Mouse (Mus musculus): ENCODE data around the gene Galnt14. TPM values are rescaled to one million over a fixed set of nuclear protein-coding genes. Genes with fewer than 3 reads are reported as not detected.

The Galnt14 gene
- polyA plus RNA-seq, 1 experiment, result not detected

DNA sequence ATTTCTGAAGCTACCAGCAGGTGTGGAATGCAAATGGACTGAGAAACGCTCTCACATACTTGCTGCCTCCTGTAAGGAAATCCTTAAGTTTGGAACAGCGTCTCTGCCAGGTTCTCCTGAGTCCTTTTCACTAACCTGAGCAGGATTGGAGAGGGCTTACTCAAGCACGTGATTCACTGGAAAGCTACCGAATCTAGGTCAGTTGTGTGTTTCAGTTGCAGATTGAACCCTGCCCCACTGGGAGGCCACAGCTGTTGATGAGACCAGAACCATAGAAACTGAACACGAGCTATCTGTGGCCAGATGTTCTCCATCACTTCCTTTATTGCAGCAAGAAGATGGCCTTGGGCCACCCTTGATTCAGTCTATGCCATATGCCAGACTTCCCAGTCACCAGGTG is 38.3 kb downstream of the Galnt14 start:
- Histone ChIP-seq H3K4me1 (ENCODE audit: control insufficient read depth, insufficient read depth, low read length) (no peaks in the 10 kb centered on the region), H3K4me3 (replicated peaks; ENCODE audit: extremely low read depth, low read depth, low read length) (no peak overlapping the region)
- TF ChIP-seq CTCF (IDR thresholded peaks at IDR 0.05; ENCODE audit: insufficient read depth, low read length) (no peak), POLR2A (IDR thresholded peaks at IDR 0.05; ENCODE audit: borderline replicate concordance, extremely low read depth, low read depth, low read length) (no peak)
- 69% methylated on average over 5 of the region's 5 CpGs for WGBS
- DNase-seq, result no peak

DNA sequence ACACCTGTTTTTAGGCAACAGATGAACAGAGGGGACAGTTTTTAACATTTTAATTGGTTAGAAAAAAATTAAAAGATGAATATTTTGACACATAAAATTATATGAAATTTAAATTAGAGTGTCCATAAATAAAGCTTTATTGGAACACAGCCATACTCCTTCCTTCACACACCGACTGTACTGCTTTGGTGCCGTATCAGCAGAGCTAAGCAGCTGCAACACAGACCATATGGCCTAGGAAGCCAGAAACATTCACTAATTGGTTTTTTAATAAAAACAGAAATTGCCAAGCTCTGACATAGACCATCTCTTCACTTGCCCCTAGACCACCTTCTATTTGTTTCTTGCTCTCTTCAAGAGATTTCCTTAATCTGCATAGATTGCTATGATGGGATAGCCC is 40.2 kb downstream of the Galnt14 start:
- H3K4me3 ChIP-seq (replicated peaks; ENCODE audit: extremely low read depth, low read depth, low read length), result no peak overlapping the region
- 80% methylated on average over 2 of the region's 2 CpGs for WGBS
- DNase-seq, result no peak
- TF ChIP-seq CTCF (IDR thresholded peaks at IDR 0.05; ENCODE audit: insufficient read depth, low read length), result no peak
- no peak for TF ChIP-seq POLR2A (IDR thresholded peaks at IDR 0.05; ENCODE audit: borderline replicate concordance, extremely low read depth, low read depth, low read length)
- H3K4me1 ChIP-seq (ENCODE audit: control insufficient read depth, insufficient read depth, low read length), result no peaks in the 10 kb centered on the region

DNA sequence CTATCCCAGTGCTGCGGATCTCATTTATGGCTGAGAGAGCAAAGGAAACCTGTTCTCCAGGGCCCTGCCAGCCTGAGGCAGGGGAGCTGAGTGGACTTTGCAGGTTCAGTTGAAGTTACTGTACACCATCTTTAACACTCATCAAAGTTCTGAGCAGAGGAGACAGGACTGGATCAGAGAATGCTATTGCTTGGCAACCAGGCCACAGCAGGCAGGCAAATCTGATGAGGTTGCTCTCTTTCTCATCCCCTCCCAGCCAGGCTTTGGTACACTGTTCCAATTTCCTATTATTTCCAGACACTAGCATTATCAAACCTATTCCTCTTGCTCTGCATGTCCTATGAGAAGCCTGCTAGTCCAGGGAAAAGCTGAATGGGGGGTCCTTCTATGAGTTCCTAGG is 41.3 kb downstream of the Galnt14 start:
- Histone ChIP-seq H3K4me1 (ENCODE audit: control insufficient read depth, insufficient read depth, low read length) (no peaks in the 10 kb centered on the region), H3K4me3 (replicated peaks; ENCODE audit: extremely low read depth, low read depth, low read length) (no peak overlapping the region)
- WGBS, result 76% methylated on average over 1 of the region's 1 CpGs
- no peak for DNase-seq
- TF ChIP-seq POLR2A (IDR thresholded peaks at IDR 0.05; ENCODE audit: borderline replicate concordance, extremely low read depth, low read depth, low read length) (no peak), CTCF (IDR thresholded peaks at IDR 0.05; ENCODE audit: insufficient read depth, low read length) (no peak)

DNA sequence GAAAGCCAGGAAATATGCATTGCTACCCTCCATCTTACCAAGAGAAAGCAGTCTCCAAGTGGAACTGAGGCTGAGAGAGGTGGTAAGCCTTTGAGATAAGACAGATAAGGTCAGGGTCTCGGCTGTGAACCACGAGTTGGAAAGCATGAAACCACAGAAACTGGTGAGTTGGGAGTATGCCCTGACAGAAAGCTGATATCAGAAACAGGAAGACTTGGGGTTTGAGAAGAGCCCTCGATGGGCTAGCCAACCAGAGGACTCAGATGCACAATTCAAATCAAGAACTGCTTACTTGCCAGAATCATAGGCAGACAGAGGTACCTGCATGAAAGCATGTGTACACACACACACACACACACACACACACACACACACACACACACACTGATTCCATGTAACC is 47.0 kb downstream of the Galnt14 start:
- WGBS, result 49% methylated on average over 3 of the region's 3 CpGs
- TF ChIP-seq CTCF (IDR thresholded peaks at IDR 0.05; ENCODE audit: insufficient read depth, low read length), result no peak
- TF ChIP-seq POLR2A (IDR thresholded peaks at IDR 0.05; ENCODE audit: borderline replicate concordance, extremely low read depth, low read depth, low read length), result no peak
- Histone ChIP-seq H3K4me1 (ENCODE audit: control insufficient read depth, insufficient read depth, low read length) (no peaks in the 10 kb centered on the region), H3K4me3 (replicated peaks; ENCODE audit: extremely low read depth, low read depth, low read length) (no peak overlapping the region)
- DNase-seq, result no peak

DNA sequence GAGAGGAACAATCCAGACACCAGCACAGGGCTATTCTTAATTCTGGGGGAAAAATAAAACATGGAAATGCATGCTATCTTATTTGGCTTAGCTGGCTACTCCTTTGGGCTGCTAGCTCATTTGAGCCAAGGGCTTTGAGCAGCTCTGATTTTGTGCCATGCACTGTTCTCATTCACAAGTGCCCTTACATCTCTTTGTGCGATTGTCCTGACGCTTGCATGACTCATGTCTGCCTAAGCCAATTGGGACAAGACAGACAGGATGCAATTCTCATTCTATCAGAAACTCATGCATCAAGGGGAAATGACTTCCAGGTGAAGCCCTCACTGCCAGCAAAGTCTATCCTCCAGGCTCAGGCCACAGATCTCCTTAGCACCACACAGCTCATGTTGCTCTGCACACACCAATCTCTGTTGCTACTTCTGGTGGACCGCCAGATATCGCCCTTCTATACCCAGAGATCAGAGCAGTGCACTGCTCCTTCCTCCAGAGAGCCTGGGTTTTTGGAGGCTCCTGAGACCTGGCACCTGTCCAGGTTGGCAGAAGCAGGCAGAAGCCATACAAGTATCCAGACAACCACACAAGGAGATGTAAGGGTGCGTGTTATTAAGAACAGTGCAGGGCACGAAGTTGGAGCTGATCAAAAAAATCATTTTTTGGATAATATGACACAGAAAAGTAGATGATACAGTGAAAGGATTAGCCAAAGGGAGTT is 51.4 kb downstream of the Galnt14 start:
- no peak overlapping the region for H3K4me3 ChIP-seq (replicated peaks; ENCODE audit: extremely low read depth, low read depth, low read length)
- no peak for DNase-seq
- WGBS, result 79% methylated on average over 6 of the region's 6 CpGs
- H3K4me1 ChIP-seq (ENCODE audit: control insufficient read depth, insufficient read depth, low read length), result no peaks in the 10 kb centered on the region
- TF ChIP-seq CTCF (IDR thresholded peaks at IDR 0.05; ENCODE audit: insufficient read depth, low read length), result no peak
- no peak for TF ChIP-seq POLR2A (IDR thresholded peaks at IDR 0.05; ENCODE audit: borderline replicate concordance, extremely low read depth, low read depth, low read length)

DNA sequence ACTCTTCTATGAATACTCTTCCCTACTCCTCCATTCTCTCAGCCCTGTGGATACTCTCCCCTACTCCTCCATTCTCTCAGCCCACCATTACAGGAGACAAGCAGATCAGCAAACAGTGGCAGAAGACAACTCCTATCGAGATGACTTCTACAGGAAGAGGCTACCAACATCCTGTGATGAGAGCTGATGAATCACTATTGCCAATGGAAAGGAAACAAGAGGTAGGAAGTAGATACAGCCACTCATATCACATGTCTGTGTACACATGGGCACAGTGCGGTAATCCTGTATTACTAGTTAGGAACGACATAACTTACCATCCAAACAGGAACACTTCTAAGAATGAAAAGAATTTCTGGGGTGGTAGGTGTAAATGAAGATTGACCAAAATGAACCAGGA is 53.9 kb downstream of the Galnt14 start:
- H3K4me3 ChIP-seq (replicated peaks; ENCODE audit: extremely low read depth, low read depth, low read length), result no peak overlapping the region
- no peak for TF ChIP-seq CTCF (IDR thresholded peaks at IDR 0.05; ENCODE audit: insufficient read depth, low read length)
- TF ChIP-seq POLR2A (IDR thresholded peaks at IDR 0.05; ENCODE audit: borderline replicate concordance, extremely low read depth, low read depth, low read length), result no peak
- 54% methylated on average over 3 of the region's 3 CpGs for WGBS
- H3K4me1 ChIP-seq (ENCODE audit: control insufficient read depth, insufficient read depth, low read length), result no peaks in the 10 kb centered on the region
- DNase-seq, result no peak

DNA sequence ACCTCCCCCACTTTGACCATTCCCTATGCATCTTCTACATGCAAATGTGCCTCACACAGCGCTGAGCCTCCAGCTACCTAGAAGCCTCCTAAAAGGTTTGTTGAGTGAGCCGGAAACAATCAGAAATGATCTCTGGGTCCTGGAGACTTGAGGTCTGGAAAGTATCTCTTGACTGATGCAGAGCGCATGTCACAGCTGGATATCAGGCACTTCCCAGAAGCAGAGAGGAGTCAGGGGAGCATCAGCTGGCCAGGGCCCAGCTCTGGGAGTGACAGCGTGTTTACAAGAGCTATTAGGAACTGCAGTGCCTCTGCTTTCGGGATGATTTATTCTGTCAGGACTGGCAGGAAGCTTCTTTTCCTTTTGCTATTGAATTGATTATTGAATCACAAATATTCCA is 56.0 kb downstream of the Galnt14 start:
- WGBS, result 39% methylated on average over 5 of the region's 5 CpGs
- no peak for DNase-seq
- Histone ChIP-seq H3K4me1 (ENCODE audit: control insufficient read depth, insufficient read depth, low read length) (no peaks in the 10 kb centered on the region), H3K4me3 (replicated peaks; ENCODE audit: extremely low read depth, low read depth, low read length) (no peak overlapping the region)
- no peak for TF ChIP-seq CTCF (IDR thresholded peaks at IDR 0.05; ENCODE audit: insufficient read depth, low read length)
- TF ChIP-seq POLR2A (IDR thresholded peaks at IDR 0.05; ENCODE audit: borderline replicate concordance, extremely low read depth, low read depth, low read length), result no peak

DNA sequence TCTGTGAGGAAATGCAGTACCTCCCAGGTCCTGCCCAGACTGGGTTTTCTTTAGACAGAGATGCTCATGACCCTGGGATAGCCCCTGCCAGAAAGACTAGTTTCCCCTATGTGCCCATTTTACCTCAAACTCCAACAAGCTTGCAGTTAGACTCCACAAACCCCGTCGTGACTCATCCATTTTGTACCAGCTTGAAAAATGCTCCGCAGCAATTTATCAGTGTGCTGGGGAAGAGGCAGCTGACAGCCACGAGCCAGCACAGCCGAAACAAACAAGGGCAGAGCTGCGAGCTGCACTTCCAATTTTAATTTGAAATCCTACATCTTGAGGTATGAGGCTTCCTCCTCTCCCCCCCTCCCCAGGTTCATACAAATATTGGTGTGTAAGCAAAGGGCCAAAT is 60.9 kb downstream of the Galnt14 start:
- H3K4me3 ChIP-seq (replicated peaks; ENCODE audit: extremely low read depth, low read depth, low read length), result no peak overlapping the region
- TF ChIP-seq POLR2A (IDR thresholded peaks at IDR 0.05; ENCODE audit: borderline replicate concordance, extremely low read depth, low read depth, low read length) (no peak), CTCF (IDR thresholded peaks at IDR 0.05; ENCODE audit: insufficient read depth, low read length) (no peak)
- 59% methylated on average over 6 of the region's 6 CpGs for WGBS
- no peaks in the 10 kb centered on the region for H3K4me1 ChIP-seq (ENCODE audit: control insufficient read depth, insufficient read depth, low read length)
- DNase-seq, result no peak

DNA sequence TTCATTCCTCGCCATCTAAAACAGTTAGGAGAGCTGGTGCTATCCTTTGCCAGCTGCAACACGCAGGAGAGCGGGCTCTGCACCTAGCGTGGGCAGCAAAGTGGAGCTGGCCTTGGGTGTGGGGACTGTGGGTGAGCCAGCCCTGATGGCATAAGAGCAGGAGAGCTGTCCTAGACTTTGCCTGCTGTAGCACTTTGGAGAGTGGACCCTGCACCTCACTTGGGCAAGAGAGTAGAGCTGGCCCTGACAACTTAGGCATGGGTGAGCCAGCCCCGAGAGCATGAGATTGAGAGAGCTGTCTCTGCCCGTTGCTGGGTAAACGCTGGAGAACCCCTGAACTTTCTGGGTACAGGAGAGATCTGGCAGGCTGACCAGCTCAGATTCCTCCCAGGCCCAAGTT is 68.6 kb downstream of the Galnt14 start:
- whole genome bisulfite sequencing, result 83% methylated on average over 7 of the region's 7 CpGs
- DNase-seq, result no peak
- TF ChIP-seq POLR2A (IDR thresholded peaks at IDR 0.05; ENCODE audit: borderline replicate concordance, extremely low read depth, low read depth, low read length) (no peak), CTCF (IDR thresholded peaks at IDR 0.05; ENCODE audit: insufficient read depth, low read length) (no peak)
- Histone ChIP-seq H3K4me3 (replicated peaks; ENCODE audit: extremely low read depth, low read depth, low read length) (no peak overlapping the region), H3K4me1 (ENCODE audit: control insufficient read depth, insufficient read depth, low read length) (no peaks in the 10 kb centered on the region)

DNA sequence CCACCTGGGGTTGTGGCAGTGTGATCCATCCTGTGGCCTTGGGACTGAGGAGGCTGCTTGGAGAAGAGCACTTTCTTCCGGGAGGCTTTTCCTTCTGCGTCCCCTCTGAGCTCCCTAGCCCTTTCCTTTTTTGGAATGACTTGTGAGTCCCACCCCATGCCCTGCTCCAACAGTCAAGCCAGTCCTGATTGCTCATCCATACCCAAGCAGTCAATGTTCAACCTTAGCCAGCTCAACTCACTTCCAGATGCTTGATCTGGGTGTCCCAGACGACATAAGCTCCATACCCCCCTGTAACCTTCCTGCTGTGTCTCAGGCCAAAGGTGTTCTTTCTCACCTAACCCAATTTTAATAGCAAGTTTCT is 70.2 kb downstream of the Galnt14 start:
- WGBS, result 51% methylated on average over 3 of the region's 3 CpGs
- no peak for TF ChIP-seq CTCF (IDR thresholded peaks at IDR 0.05; ENCODE audit: insufficient read depth, low read length)
- no peak for TF ChIP-seq POLR2A (IDR thresholded peaks at IDR 0.05; ENCODE audit: borderline replicate concordance, extremely low read depth, low read depth, low read length)
- no peak for DNase-seq
- Histone ChIP-seq H3K4me3 (replicated peaks; ENCODE audit: extremely low read depth, low read depth, low read length) (no peak overlapping the region), H3K4me1 (ENCODE audit: control insufficient read depth, insufficient read depth, low read length) (no peaks in the 10 kb centered on the region)

Data from lung, adult 2 months (tissue).